Mouse (Mus musculus) neural tube, embryonic 13.5 days (tissue): ENCODE results near the gene Atf4. TPM values are rescaled to one million over a fixed set of nuclear protein-coding genes. Genes with fewer than 3 reads are reported as not detected.

ENCODE experiments used
- ATAC-seq: fragments of 200-750 bp; cut with Nextera tagmentation; 2 replicates; pipeline ENCODE4 v1.8.0; 2017; ENCODE audit warnings: low read depth, mild to moderate bottlenecking, moderate TSS enrichment, moderate library complexity
- H3K27ac ChIP-seq: fragments of 300-500 bp; sonication (generic); replicated peaks from 2 replicates; pipeline ENCODE4 v1.5.1; 2015; ENCODE audit warnings: moderate library complexity, mild to moderate bottlenecking, inconsistent platforms
- H3K27me3 ChIP-seq: fragments of 300-500 bp; sonication (generic); 2 replicates; pipeline ENCODE4 v1.6.1; 2015; ENCODE audit warnings: mild to moderate bottlenecking, inconsistent platforms
- H3K36me3 ChIP-seq: fragments of 300-500 bp; sonication (generic); 2 replicates; pipeline ENCODE4 v1.6.1; 2015; ENCODE audit warnings: mild to moderate bottlenecking, inconsistent platforms
- H3K4me1 ChIP-seq: fragments of 300-500 bp; sonication (generic); replicated peaks from 2 replicates; pipeline ENCODE4 v1.6.1; 2015; ENCODE audit warnings: inconsistent platforms
- H3K4me2 ChIP-seq: fragments of 300-500 bp; sonication (generic); 2 replicates; pipeline ENCODE4 v1.6.1; 2015; ENCODE audit warnings: inconsistent platforms, mild to moderate bottlenecking, moderate library complexity
- H3K4me3 ChIP-seq: fragments of 300-500 bp; sonication (generic); 2 replicates; pipeline ENCODE4 v1.5.1; 2015; ENCODE audit warnings: mild to moderate bottlenecking, inconsistent platforms
- H3K9ac ChIP-seq: fragments of 300-500 bp; sonication (generic); 2 replicates; pipeline ENCODE4 v1.6.1; 2015; ENCODE audit warnings: moderate library complexity, mild to moderate bottlenecking, inconsistent platforms
- H3K9me3 ChIP-seq: fragments of 300-500 bp; sonication (generic); 2 replicates; pipeline ENCODE4 v1.6.1; 2016; ENCODE audit warnings: inconsistent platforms
- WGBS: fragments of 180-500 bp; shearing (Covaris S2); methylation state at CpG from one replicate; pipeline ENCODE4 v1.1.7; 2015; 5-methylcytosine and 5-hydroxymethylcytosine counted together
- polyA plus RNA-seq: library from polyadenylated mRNA; unstranded; fragments of >200 nt; fragmentation: Nextera tagmentation; extraction: Ambion mirVana; gene quantifications from 2 replicates; pipeline ENCODE4 v1.2.1, GENCODE M21; 2015

The Atf4 gene
- polyA plus RNA-seq, 1 experiment from 2014 or later: 114 TPM

- H3K36me3 ChIP-seq: no peaks in the 10 kb centered on the region
- 0% methylated on average over 2 of the region's 2 CpGs for WGBS
- no peak overlapping the region for H3K4me3 ChIP-seq
- no peaks in the 10 kb centered on the region for H3K27me3 ChIP-seq
- H3K4me1 ChIP-seq: peaks cover 23% of the 10 kb centered on the region
- no peak overlapping the region for H3K27ac ChIP-seq
- H3K9ac ChIP-seq: no peak overlapping the region
- ATAC-seq: peak; percentile 32; the same call in 1 of the 2 replicates
- no peaks in the 10 kb centered on the region for H3K9me3 ChIP-seq
- H3K4me2 ChIP-seq: no peak overlapping the region
These were observed 11.3 kb downstream of the Atf4 start for GRCm38 (mm10) chr15:80266281-80266680.

- Histone ChIP-seq H3K4me1 (peaks cover 24% of the 10 kb centered on the region), H3K27ac (no peak overlapping the region), H3K9me3 (no peaks in the 10 kb centered on the region), H3K9ac (no peak overlapping the region), H3K36me3 (no peaks in the 10 kb centered on the region), H3K4me2 (no peak overlapping the region), H3K4me3 (no peak overlapping the region), H3K27me3 (peaks cover 7% of the 10 kb centered on the region; the same call in 1 of the 2 replicates)
- no peak for ATAC-seq
- 45% methylated on average over 3 of the region's 3 CpGs for WGBS
These were observed 16.9 kb downstream of the Atf4 start for GRCm38 (mm10) chr15:80271858-80272396.

- ATAC-seq: no peak
- 47% methylated on average over 9 of the region's 9 CpGs for WGBS
- H3K4me1 ChIP-seq: peaks cover 18% of the 10 kb centered on the region
These were observed 22.1 kb downstream of the Atf4 start for GRCm38 (mm10) chr15:80277107-80277506.

GRCm38 (mm10) chr15:80277625-80278024, 22.6 kb downstream of the Atf4 start:
- H3K9ac ChIP-seq: no peak overlapping the region
- H3K4me3 ChIP-seq: no peak overlapping the region
- H3K4me2 ChIP-seq: no peak overlapping the region
- H3K9me3 ChIP-seq: no peaks in the 10 kb centered on the region
- no peaks in the 10 kb centered on the region for H3K36me3 ChIP-seq
- H3K27ac ChIP-seq: no peak overlapping the region
- no peak for ATAC-seq
- peaks cover 27% of the 10 kb centered on the region for H3K27me3 ChIP-seq
- WGBS: 2% methylated on average over 6 of the region's 6 CpGs
- H3K4me1 ChIP-seq: peaks cover 13% of the 10 kb centered on the region

More at GRCm38 (mm10) chr15:80277107-80277506, 22.1 kb downstream of the Atf4 start:
- no peak overlapping the region for H3K9ac ChIP-seq
- no peaks in the 10 kb centered on the region for H3K36me3 ChIP-seq
- H3K27ac ChIP-seq: no peak overlapping the region
- H3K27me3 ChIP-seq: peaks cover 24% of the 10 kb centered on the region
- no peak overlapping the region for H3K4me3 ChIP-seq
- no peak overlapping the region for H3K4me2 ChIP-seq
- H3K9me3 ChIP-seq: no peaks in the 10 kb centered on the region

- H3K4me3 ChIP-seq: no peak overlapping the region
- 77% methylated on average over 5 of the region's 5 CpGs for WGBS
- H3K36me3 ChIP-seq: no peaks in the 10 kb centered on the region
- no peak overlapping the region for H3K4me2 ChIP-seq
- H3K27ac ChIP-seq: no peak overlapping the region
- H3K9ac ChIP-seq: no peak overlapping the region
- peaks cover 29% of the 10 kb centered on the region for H3K27me3 ChIP-seq
- no peak for ATAC-seq
- peaks cover 9% of the 10 kb centered on the region for H3K4me1 ChIP-seq
- H3K9me3 ChIP-seq: no peaks in the 10 kb centered on the region
These were observed 23.3 kb downstream of the Atf4 start for GRCm38 (mm10) chr15:80278121-80278759.

- no peak overlapping the region for H3K4me2 ChIP-seq
- WGBS: 85% methylated on average over 2 of the region's 2 CpGs
- H3K4me3 ChIP-seq: no peak overlapping the region
- H3K9ac ChIP-seq: no peak overlapping the region
- ATAC-seq: no peak
- H3K36me3 ChIP-seq: no peaks in the 10 kb centered on the region
- H3K4me1 ChIP-seq: peaks cover 9% of the 10 kb centered on the region
- no peak overlapping the region for H3K27ac ChIP-seq
- H3K27me3 ChIP-seq: peaks cover 35% of the 10 kb centered on the region
- H3K9me3 ChIP-seq: no peaks in the 10 kb centered on the region
These were observed 24.1 kb downstream of the Atf4 start for GRCm38 (mm10) chr15:80279053-80279452.

- Histone ChIP-seq H3K4me3 (no peak overlapping the region), H3K4me2 (no peak overlapping the region), H3K36me3 (no peaks in the 10 kb centered on the region), H3K9ac (no peak overlapping the region), H3K4me1 (peaks cover 9% of the 10 kb centered on the region), H3K27me3 (peaks cover 45% of the 10 kb centered on the region), H3K9me3 (no peaks in the 10 kb centered on the region), H3K27ac (no peak overlapping the region)
- 0 out of 2 replicates have a peak, but pooled peaks have one; percentile 3 for ATAC-seq
- 25% methylated on average over 6 of the region's 6 CpGs for WGBS
These were observed 25.7 kb downstream of the Atf4 start for GRCm38 (mm10) chr15:80280646-80281045.

GRCm38 (mm10) chr15:80286851-80287415, 31.9 kb downstream of the Atf4 start, which contains the start of gene Cacna1i:
TSS of gene Cacna1i (plus strand) at chr15:80287238.
- Histone ChIP-seq H3K9me3 (no peaks in the 10 kb centered on the region), H3K27ac (no peak within 1 kb of the TSS), H3K4me1 (peaks cover 13% of the 10 kb centered on the region), H3K4me2 (peak within 1 kb of the TSS; percentile 81), H3K4me3 (peak within 1 kb of the TSS; percentile 61), H3K9ac (peak within 1 kb of the TSS; percentile 78), H3K27me3 (peaks cover 90% of the 10 kb centered on the region), H3K36me3 (no peaks in the 10 kb centered on the region)
- WGBS: under 1% methylated on average over 50 of the region's 50 CpGs
- peak; percentile 75 for ATAC-seq

GRCm38 (mm10) chr15:80288036-80288435, 33.1 kb downstream of the Atf4 start:
- WGBS: 2% methylated on average over 23 of the region's 23 CpGs
- Histone ChIP-seq H3K9me3 (no peaks in the 10 kb centered on the region), H3K27ac (no peak overlapping the region)

GRCm38 (mm10) chr15:80289436-80289835, 34.5 kb downstream of the Atf4 start:
- Histone ChIP-seq H3K36me3 (no peaks in the 10 kb centered on the region), H3K9me3 (no peaks in the 10 kb centered on the region), H3K4me1 (peaks cover 13% of the 10 kb centered on the region), H3K27ac (no peak overlapping the region), H3K4me2 (0 out of 2 replicates have a peak overlapping the region, but pooled peaks have one; percentile 81), H3K4me3 (no peak overlapping the region), H3K9ac (no peak overlapping the region), H3K27me3 (peaks cover 71% of the 10 kb centered on the region)
- no peak for ATAC-seq
- 9% methylated on average over 10 of the region's 10 CpGs for WGBS

More at GRCm38 (mm10) chr15:80288036-80288435, 33.1 kb downstream of the Atf4 start:
- peaks cover 13% of the 10 kb centered on the region for H3K4me1 ChIP-seq
- H3K4me2 ChIP-seq: peak overlapping the region; percentile 81
- peaks cover 85% of the 10 kb centered on the region for H3K27me3 ChIP-seq
- H3K9ac ChIP-seq: peak overlapping the region; percentile 78
- peak overlapping the region; percentile 61 for H3K4me3 ChIP-seq
- no peaks in the 10 kb centered on the region for H3K36me3 ChIP-seq
- no peak for ATAC-seq

GRCm38 (mm10) chr15:80297146-80297545, 42.2 kb downstream of the Atf4 start:
- Histone ChIP-seq H3K9ac (no peak overlapping the region), H3K27ac (no peak overlapping the region), H3K4me1 (no peaks in the 10 kb centered on the region), H3K36me3 (no peaks in the 10 kb centered on the region), H3K4me3 (no peak overlapping the region), H3K9me3 (no peaks in the 10 kb centered on the region), H3K4me2 (no peak overlapping the region), H3K27me3 (no peaks in the 10 kb centered on the region)
- 92% methylated on average over 1 of the region's 1 CpGs for WGBS
- no peak for ATAC-seq

- no peaks in the 10 kb centered on the region for H3K4me1 ChIP-seq
- ATAC-seq: no peak
These were observed 48.8 kb downstream of the Atf4 start for GRCm38 (mm10) chr15:80303779-80304178.

More at GRCm38 (mm10) chr15:80303779-80304178, 48.8 kb downstream of the Atf4 start:
- WGBS: 76% methylated on average over 14 of the region's 14 CpGs
- Histone ChIP-seq H3K36me3 (no peaks in the 10 kb centered on the region), H3K27me3 (no peaks in the 10 kb centered on the region), H3K4me2 (no peak overlapping the region), H3K4me3 (no peak overlapping the region), H3K9ac (no peak overlapping the region), H3K9me3 (no peaks in the 10 kb centered on the region), H3K27ac (no peak overlapping the region)
